13 mouse cellular contexts compared by ENCODE assay signal in the genomic region with DNA sequence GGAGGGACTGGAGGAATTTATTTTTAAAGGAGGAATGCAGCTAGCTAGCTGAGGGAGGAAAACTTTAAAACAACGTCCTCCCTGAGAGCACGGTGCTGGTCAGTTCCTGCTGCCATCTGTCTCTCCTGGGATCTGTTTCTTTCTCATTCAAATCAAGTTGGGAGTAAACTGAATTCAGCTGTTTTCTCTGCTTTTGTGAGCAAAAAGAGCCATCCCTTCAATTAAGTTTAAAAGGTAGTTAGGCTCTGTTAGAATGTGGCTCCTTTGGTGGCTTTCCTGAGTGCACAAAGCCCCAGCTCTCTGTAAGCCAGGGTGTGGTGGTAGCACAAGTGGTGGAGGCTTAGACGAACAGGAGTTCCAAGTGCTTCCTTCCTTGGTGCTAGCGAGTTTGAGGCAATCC. TPM values are rescaled to one million over a fixed set of nuclear protein-coding genes. Genes with fewer than 3 reads are reported as not detected.
A peak's percentile ranks its signal among the peaks of the same experiment; 100 is the strongest.
DNase-seq lines count a peak whose midpoint lies in the region; ATAC-seq and TF ChIP-seq lines count a peak whose summit lies in the region.
"Had no signal": no experiment of that assay in that cellular context is flagged by ENCODE, and none has a peak within 500 bp of the region (broad histone marks: within the 10 kb centered on the region; RNA-seq: fewer than 3 reads in every experiment).

No protein-coding gene starts in this region.

- no peak overlapping the region for H3K27ac ChIP-seq in intestine, embryonic 14.5 days (ENCODE audit: low read depth)
- H3K27ac ChIP-seq in intestine, postnatal 0 days (ENCODE audit: low read depth, low read length): no peak overlapping the region
- H3K27ac ChIP-seq in forebrain, embryonic 15.5 days (replicated peaks): no peak overlapping the region; the same call in 1 of the 2 replicates
- H3K27ac ChIP-seq in midbrain, embryonic 16.5 days (ENCODE audit: low read length): no peak overlapping the region
- H3K27ac ChIP-seq: liver, embryonic 15.5 days had no signal

- H3K4me1 ChIP-seq in intestine, embryonic 14.5 days (replicated peaks; ENCODE audit: control insufficient read depth, insufficient read depth, low read length): peaks cover 20% of the 10 kb centered on the region
- H3K4me1 ChIP-seq in intestine, postnatal 0 days (replicated peaks; ENCODE audit: control insufficient read depth, insufficient read depth, low read length): peaks cover 10% of the 10 kb centered on the region
- peaks cover 67% of the 10 kb centered on the region for H3K4me1 ChIP-seq in G1E (ENCODE audit: insufficient read depth, low read depth, low read length)
- peaks cover 33% of the 10 kb centered on the region for H3K4me1 ChIP-seq in forebrain, embryonic 15.5 days
- H3K4me1 ChIP-seq in midbrain, embryonic 16.5 days (ENCODE audit: control insufficient read depth, insufficient read depth, low read length): peaks cover 23% of the 10 kb centered on the region

- WGBS in intestine, embryonic 14.5 days: 29% methylated on average over 4 of the region's 4 CpGs
- 44% methylated on average over 4 of the region's 4 CpGs for WGBS in intestine, postnatal 0 days
- 9% methylated on average over 4 of the region's 4 CpGs for WGBS in forebrain, embryonic 15.5 days
- WGBS in midbrain, embryonic 16.5 days: 4% methylated on average over 4 of the region's 4 CpGs

- H3K4me2 ChIP-seq in intestine, embryonic 14.5 days (ENCODE audit: low read length): peak overlapping the region; percentile 16; the same call in 1 of the 2 replicates
- H3K4me2 ChIP-seq in intestine, postnatal 0 days (replicated peaks; ENCODE audit: low read depth): no peak overlapping the region
- H3K4me2 ChIP-seq in forebrain, embryonic 15.5 days (replicated peaks): peak overlapping the region; percentile 87; the same call in 1 of the 2 replicates
- peak overlapping the region; percentile 25 for H3K4me2 ChIP-seq in midbrain, embryonic 16.5 days (ENCODE audit: low read length)
- H3K4me2 ChIP-seq: liver, embryonic 15.5 days had no signal

- no peak for ATAC-seq in intestine, embryonic 14.5 days (replicated peaks; ENCODE audit: low FRiP score, low TSS enrichment, low read depth)
- no peak for ATAC-seq in intestine, postnatal 0 days
- no peak for ATAC-seq in G1E (ENCODE audit: extremely low read depth, insufficient number of reproducible peaks, low FRiP score, poor library complexity, severe bottlenecking)
- ATAC-seq in forebrain, embryonic 15.5 days (replicated peaks): no peak
- ATAC-seq in midbrain, embryonic 16.5 days: no peak

- H3K4me3 ChIP-seq in intestine, embryonic 14.5 days (ENCODE audit: low read depth, low read length): no peak overlapping the region
- H3K4me3 ChIP-seq in intestine, postnatal 0 days (ENCODE audit: low read depth, low read length): no peak overlapping the region
- H3K4me3 ChIP-seq in G1E (ENCODE audit: low read depth, low read length): peak overlapping the region; percentile 17; the same call in 1 of the 2 replicates
- H3K4me3 ChIP-seq in forebrain, embryonic 15.5 days: no peak overlapping the region
- H3K4me3 ChIP-seq in midbrain, embryonic 16.5 days (ENCODE audit: low read depth, low read length): no peak overlapping the region
- H3K4me3 ChIP-seq: liver, embryonic 15.5 days had no signal

- no peaks in the 10 kb centered on the region for H3K36me3 ChIP-seq in intestine, embryonic 14.5 days (ENCODE audit: control insufficient read depth, insufficient read depth, low read length)
- peaks cover 4% of the 10 kb centered on the region; the same call in 1 of the 2 replicates for H3K36me3 ChIP-seq in intestine, postnatal 0 days (ENCODE audit: control insufficient read depth, insufficient read depth)
- H3K36me3 ChIP-seq in G1E (replicated peaks): peaks cover 58% of the 10 kb centered on the region
- H3K36me3 ChIP-seq in forebrain, embryonic 15.5 days: no peaks in the 10 kb centered on the region; the same call in 1 of the 2 replicates
- no peaks in the 10 kb centered on the region for H3K36me3 ChIP-seq in midbrain, embryonic 16.5 days (ENCODE audit: control insufficient read depth, insufficient read depth, low read length)

- no peaks in the 10 kb centered on the region for H3K27me3 ChIP-seq in intestine, embryonic 14.5 days (replicated peaks; ENCODE audit: control insufficient read depth, insufficient read depth, low read length)
- H3K27me3 ChIP-seq in intestine, postnatal 0 days (replicated peaks; ENCODE audit: control insufficient read depth, insufficient read depth, low read length): no peaks in the 10 kb centered on the region
- H3K27me3 ChIP-seq in G1E (ENCODE audit: insufficient read depth, low read length): no peaks in the 10 kb centered on the region
- H3K27me3 ChIP-seq in forebrain, embryonic 15.5 days: no peaks in the 10 kb centered on the region
- no peaks in the 10 kb centered on the region for H3K27me3 ChIP-seq in midbrain, embryonic 16.5 days (ENCODE audit: control insufficient read depth, insufficient read depth, low read depth, low read length)
- H3K27me3 ChIP-seq: liver, embryonic 15.5 days had no signal

- DNase-seq in intestine, embryonic 14.5 days (ENCODE audit: low spot score): no peak
- no peak for DNase-seq in G1E (ENCODE audit: low spot score)
- no peak for DNase-seq in urinary bladder, postnatal 36 days (ENCODE audit: low spot score in 2 of 2)
- DNase-seq in Muller cell, postnatal 12 days (ENCODE audit: inconsistent ontology term): no peak
- no peak for DNase-seq in cerebellum, postnatal 25 days
- DNase-seq: heart, postnatal 10 days had no signal

- H3K9ac ChIP-seq in intestine, embryonic 14.5 days (ENCODE audit: low read length): no peak overlapping the region
- no peak overlapping the region; the same call in 1 of the 2 replicates for H3K9ac ChIP-seq in intestine, postnatal 0 days (ENCODE audit: low read depth, low read length)
- H3K9ac ChIP-seq in forebrain, embryonic 15.5 days (replicated peaks): no peak overlapping the region; the same call in 1 of the 2 replicates
- no peak overlapping the region for H3K9ac ChIP-seq in midbrain, embryonic 16.5 days (ENCODE audit: low read depth, low read length)
- H3K9ac ChIP-seq: liver, embryonic 15.5 days had no signal

- TF ChIP-seq CTCF in intestine, postnatal 0 days (IDR thresholded peaks at IDR 0.05; ENCODE audit: low read depth): no peak
- no peak for TF ChIP-seq CTCF in G1E (IDR thresholded peaks at IDR 0.05; ENCODE audit: low read depth, low read length)

- H3K9me3 ChIP-seq in intestine, embryonic 14.5 days (ENCODE audit: control insufficient read depth, low read length): no peaks in the 10 kb centered on the region
- H3K9me3 ChIP-seq in intestine, postnatal 0 days (ENCODE audit: control insufficient read depth): no peaks in the 10 kb centered on the region
- H3K9me3 ChIP-seq in G1E (replicated peaks): no peaks in the 10 kb centered on the region
- no peaks in the 10 kb centered on the region for H3K9me3 ChIP-seq in forebrain, embryonic 15.5 days
- no peaks in the 10 kb centered on the region for H3K9me3 ChIP-seq in midbrain, embryonic 16.5 days (replicated peaks; ENCODE audit: control insufficient read depth, low read length, poor library complexity, severe bottlenecking)
- H3K9me3 ChIP-seq: liver, embryonic 15.5 days had no signal

RNA-seq across cellular contexts. Expression of a gene that starts 2.4 kb away (rescaled TPM):
- 8.6 and 10.7 TPM in 2 replicates for polyA plus RNA-seq in intestine, embryonic 14.5 days (2014; fragmentation: Nextera tagmentation; extraction: Ambion mirVana)
- 4.5 and 5.7 TPM in 2 replicates for polyA plus RNA-seq in intestine, postnatal 0 days (2015; fragmentation: Nextera tagmentation; extraction: Ambion mirVana)
- total RNA-seq in G1E (2014; fragmentation: Nextera tagmentation) (13.0 and 13.1 TPM in 2 replicates), G1E (2017) (12.4 and 13.3 TPM in 2 replicates)
- polyA plus RNA-seq in G1E (2012): 37.6 and 47.7 TPM in 2 replicates
- polyA plus RNA-seq in forebrain, embryonic 15.5 days (2015; fragmentation: Nextera tagmentation; extraction: Ambion mirVana): 11.5 and 12.7 TPM in 2 replicates
- 12.0 and 12.1 TPM in 2 replicates for polyA plus RNA-seq in midbrain, embryonic 16.5 days (2015; fragmentation: Nextera tagmentation; extraction: Ambion mirVana)

RNA-seq across cellular contexts. Expression of a gene that starts 42.0 kb away (rescaled TPM):
- polyA plus RNA-seq in intestine, embryonic 14.5 days (2014; fragmentation: Nextera tagmentation; extraction: Ambion mirVana): 0.34 TPM in 1 of 2 replicates, not detected in the other
- polyA plus RNA-seq in intestine, postnatal 0 days (2015; fragmentation: Nextera tagmentation; extraction: Ambion mirVana): 0.16 and 0.41 TPM in 2 replicates
- total RNA-seq in G1E (2014; fragmentation: Nextera tagmentation) (0.24 TPM in 1 of 2 replicates, not detected in the other), G1E (2017) (0.44 and 0.46 TPM in 2 replicates)
- 0.15 and 0.20 TPM in 2 replicates for polyA plus RNA-seq in G1E (2012)
- polyA plus RNA-seq in forebrain, embryonic 15.5 days (2015; fragmentation: Nextera tagmentation; extraction: Ambion mirVana): 0.11 and 0.15 TPM in 2 replicates
- polyA plus RNA-seq in midbrain, embryonic 16.5 days (2015; fragmentation: Nextera tagmentation; extraction: Ambion mirVana): not detected in 2 replicates
- total RNA-seq: layer of hippocampus, postnatal 25 days had no signal
- polyA plus RNA-seq: C2C12; cerebellum, adult 2 months had no signal
